Mouse (Mus musculus): ENCODE data around the gene Rab3il1. TPM values are rescaled to one million over a fixed set of nuclear protein-coding genes. Genes with fewer than 3 reads are reported as not detected.

Gene Rab3il1
- total and polyA plus RNA-seq, 3 experiments, result 4.1 to 10.3 (median 9.1) TPM

GRCm38 (mm10) chr19:10060783-10061590 lies 59.5 kb downstream of the Rab3il1 start:
- DNase-seq, result no peak

DNA sequence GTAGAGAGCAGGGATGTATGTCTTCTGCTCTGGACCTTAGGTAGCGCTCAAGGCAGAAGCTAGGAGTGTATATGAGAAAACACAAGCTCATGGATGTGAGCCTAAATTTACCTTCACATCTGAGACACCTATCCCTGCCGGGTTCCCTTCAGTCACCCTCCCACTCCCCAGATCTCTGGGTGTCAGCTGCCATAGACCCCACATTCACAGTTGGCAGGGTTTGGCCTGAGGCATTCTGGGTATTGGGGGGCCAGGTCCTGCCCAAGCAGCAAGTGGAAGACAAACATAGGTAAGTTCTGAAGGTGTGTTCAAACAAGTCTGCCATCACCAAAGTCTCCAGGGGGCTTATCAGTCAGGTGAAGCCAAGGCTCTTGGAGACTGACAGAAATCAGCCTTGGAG lies 60.2 kb downstream of the Rab3il1 start:
- no peak for DNase-seq

DNA sequence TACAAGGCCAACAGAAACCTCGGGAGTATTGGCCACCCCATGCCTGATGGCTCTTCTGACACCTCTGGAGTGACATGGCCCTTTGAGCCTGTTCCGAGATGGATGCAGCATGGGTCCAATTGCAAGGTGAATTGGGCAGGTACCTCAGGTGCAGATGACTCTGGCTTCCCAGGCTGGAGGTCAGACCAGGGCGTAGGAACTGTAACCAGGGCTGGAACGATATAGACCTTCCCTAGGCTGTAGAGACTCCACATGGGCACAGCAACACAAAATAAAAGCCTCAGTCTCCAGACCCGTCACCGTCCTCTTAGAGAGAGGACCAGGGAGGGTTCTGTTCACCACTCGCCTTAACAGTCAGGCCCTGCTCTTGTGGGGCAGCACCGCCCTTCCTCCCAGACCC lies 60.8 kb downstream of the Rab3il1 start:
- DNase-seq, result no peak

DNA sequence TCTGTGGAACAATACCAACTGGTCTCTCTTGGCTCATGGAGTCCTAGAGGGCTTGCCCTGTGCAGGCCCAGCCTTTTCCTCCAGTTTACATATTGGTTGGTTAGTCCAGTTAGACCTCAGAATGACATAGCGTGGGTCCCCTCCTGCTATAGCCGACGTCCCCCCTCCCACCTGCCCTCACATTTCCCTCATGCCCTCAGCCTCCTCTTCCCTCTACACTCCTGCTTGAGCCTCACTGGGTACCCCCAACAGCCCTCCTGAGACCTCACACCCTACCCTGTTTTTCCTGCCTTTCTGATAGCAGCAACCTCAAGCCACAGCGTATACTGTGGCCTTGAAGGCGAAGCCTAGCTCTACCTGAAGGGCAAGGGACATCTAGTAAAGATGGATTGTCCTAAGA lies 61.4 kb downstream of the Rab3il1 start:
- DNase-seq, result no peak

DNA sequence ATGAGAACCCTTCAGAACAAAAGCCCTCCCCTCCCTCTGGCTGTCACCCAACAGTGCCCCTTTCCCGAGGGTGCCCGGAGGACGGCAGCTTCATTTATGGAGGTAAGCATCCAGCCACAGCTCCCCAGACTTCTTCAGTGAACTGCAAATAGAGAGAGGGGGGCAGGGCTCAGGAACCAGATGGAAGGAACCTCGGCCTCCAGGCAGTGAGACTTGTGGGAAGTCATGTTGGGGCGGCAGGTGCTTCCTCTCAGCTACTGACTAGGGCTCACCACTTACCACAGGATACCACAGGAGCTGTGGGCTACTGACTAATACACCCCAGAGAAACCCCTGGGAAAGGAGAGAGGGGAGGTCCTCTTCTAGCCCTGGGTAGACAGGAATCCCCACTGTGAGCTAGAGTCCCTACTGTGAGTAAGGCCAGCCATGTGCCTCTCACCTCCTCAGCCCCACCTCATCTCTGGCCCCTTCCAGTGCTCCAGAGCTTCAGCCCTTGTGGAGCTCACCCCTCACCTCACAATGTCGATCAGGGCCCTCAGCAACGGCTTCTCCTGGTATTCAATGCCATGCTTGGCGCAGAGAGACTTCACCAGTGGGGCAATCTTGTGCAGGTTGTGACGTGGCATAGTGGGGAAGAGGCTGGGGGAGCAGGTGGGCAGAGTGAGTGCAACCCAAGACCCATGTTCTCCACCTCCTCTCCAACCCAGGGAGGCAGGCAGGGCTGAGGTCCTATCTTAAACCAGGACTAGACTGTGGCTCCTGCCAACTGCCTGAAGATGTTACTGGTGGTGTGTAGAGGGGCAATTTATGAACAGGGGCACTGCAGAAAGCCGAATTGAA lies 62.9 kb downstream of the Rab3il1 start:
- DNase-seq, result no peak

DNA sequence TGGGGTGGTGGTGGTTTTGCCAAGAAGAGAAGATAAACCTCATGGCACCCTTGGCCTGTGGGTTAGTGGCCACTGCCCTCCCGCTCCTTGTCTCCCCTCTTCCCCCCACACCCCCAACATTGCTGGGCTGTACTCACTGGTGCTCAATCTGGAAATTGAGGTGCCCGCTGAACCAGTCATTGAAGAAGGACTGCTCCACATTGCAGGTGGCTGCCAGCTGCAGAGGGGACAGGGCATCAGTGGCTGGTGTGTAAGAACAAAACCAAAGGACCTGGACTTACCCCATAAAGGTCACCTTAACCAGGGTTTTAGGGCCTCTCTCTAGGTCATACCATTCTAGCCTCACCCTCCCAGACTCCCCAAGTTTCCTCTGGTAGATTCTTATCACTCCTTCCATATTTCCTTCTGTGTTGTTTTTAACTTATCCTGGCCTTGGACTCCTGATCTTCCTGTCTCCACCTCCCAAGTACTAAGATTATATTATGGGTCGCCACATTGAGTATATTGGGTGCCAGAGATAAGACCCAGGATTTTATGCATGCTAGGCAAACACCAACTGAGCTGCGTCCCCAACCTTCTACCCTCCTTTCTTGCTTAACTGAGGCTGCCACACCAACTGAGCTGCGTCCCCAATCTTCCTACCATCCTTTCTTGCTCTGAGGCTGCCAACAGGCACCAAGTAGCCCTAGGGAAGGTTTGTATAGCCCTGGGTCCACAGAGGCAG lies 64.2 kb downstream of the Rab3il1 start:
- no peak for DNase-seq

- no peak for DNase-seq
These were observed 64.7 kb downstream of the Rab3il1 start for GRCm38 (mm10) chr19:10066189-10066500.

DNA sequence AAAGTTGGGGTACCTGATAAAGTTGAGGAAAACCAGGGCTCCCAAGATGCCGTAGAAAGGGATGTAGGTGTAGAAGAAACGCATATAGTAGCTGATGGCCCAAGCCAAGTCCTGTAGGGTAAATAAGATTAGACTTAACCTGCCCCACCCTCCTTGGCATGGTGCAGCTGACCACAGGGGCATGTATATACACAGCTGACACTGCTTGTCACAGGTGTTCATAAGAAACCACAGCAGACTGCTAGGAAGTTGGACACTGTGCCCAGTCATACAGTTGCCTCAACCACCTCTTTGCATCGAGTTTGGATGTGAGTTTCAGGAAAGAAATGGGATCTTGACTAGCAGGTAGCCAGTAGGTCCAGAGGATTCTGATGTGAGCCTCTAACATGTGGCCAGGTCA lies 65.0 kb downstream of the Rab3il1 start:
- DNase-seq, result no peak

GRCm38 (mm10) chr19:10067701-10068100 lies 66.2 kb downstream of the Rab3il1 start:
- no peak for DNase-seq

DNA sequence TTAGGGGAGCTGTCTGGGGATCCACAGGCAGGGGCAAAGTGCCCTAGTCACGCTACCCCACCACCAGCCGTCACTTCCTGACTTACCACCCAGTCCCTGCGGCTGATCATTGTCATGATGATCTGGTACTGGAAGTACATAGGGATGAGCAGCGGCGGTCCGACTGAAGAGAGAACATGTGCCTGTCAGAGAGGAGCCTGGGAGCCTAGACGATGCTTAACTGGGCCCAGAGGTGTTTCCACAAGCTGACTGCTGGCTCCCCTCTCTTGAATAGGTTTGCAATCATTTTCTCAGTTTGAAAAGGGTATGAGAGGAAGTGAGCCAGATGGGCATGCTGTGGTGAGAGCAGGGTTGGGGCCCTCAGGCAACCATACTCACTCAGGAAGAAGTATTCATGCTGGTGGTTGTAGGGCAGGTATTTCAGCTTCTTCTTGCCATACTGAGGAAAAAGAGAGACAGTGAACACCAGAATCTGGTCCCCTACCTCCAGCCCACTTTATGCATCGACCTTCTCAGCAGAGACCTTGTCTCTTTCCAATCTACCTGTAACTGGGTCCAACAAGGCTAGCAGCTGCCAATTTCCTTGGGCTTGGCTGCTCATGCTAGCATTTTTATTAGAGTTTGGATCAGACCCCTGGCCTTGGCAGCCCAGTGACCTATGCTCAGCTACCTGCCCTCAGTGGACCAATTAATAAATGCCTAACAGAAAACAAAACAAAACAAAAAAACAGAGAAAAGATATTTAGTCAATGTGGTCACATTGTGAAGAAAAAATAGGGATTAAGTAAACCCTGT lies 68.9 kb downstream of the Rab3il1 start:
- no peak for DNase-seq

GRCm38 (mm10) chr19:10071166-10071565 lies 69.7 kb downstream of the Rab3il1 start:
- DNase-seq, result peak; percentile 76

GRCm38 (mm10) chr19:10071892-10072291 lies 70.4 kb downstream of the Rab3il1 start:
- DNase-seq, result no peak

GRCm38 (mm10) chr19:10073145-10073544 lies 71.7 kb downstream of the Rab3il1 start:
- no peak for DNase-seq

GRCm38 (mm10) chr19:10078392-10078791 lies 76.9 kb downstream of the Rab3il1 start:
- no peak for DNase-seq

DNA sequence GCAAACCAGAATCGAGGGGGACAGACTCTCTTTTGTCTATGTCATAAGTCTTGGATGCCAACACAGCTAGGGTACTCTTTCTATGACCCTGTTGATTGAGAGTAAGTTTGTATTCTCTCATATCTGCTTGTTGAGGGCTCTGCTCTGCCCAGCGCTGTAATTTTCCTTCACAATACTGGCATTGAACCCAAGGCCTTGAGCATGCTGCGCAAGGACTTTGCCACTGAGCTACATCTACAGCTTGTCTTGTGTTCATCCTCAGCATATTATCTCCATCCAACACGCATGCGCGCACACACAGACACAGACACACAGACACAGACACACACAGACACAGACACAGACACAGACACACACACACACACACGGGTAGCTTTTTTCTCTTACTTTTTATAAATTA lies 78.9 kb downstream of the Rab3il1 start:
- peak; percentile 80 for DNase-seq

DNA sequence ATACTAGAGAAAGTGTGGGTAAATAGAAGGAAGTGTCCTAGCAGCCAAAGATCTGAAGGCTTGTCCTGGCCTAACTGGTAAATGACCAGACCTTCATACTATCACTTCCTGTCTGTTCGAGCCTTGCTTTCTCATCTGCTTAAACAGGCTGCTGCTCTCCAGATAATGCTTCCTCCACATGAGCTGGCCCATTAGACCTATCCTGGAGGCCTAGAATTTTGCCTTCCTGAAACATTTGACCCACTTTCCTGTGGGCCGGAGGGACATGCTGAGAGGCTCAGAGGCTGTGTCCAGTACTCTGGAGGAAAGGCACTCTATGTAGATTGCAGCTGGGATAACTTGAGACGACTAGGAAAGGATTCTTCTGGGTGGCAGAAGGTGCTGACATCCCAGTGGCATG lies 80.6 kb downstream of the Rab3il1 start:
- no peak for DNase-seq

GRCm38 (mm10) chr19:10085454-10085853 lies 84.0 kb downstream of the Rab3il1 start:
- DNase-seq, result no peak

GRCm38 (mm10) chr19:10086976-10087375 lies 85.5 kb downstream of the Rab3il1 start:
- no peak for DNase-seq
